Mouse (Mus musculus) E14TG2a.4 (cell line): Measurements from ENCODE around the gene Tmem63b.

ENCODE experiments used
- H3K27me3 ChIP-seq: 2 replicates; pipeline ENCODE4 v1.6.1; 2014; ENCODE audit warnings: low read length, control low read depth; ENCODE audit not compliant: insufficient read depth
- H3K36me3 ChIP-seq: 2 replicates; pipeline ENCODE4 v1.6.1; 2014; ENCODE audit warnings: low read length, control low read depth; ENCODE audit not compliant: insufficient read depth
- H3K4me1 ChIP-seq: replicated peaks from 2 replicates; pipeline ENCODE4 v1.6.1; 2014; ENCODE audit warnings: low read depth, low read length, control low read depth
- H3K4me3 ChIP-seq: replicated peaks from 2 replicates; pipeline ENCODE4 v1.5.1; 2014; ENCODE audit warnings: mild to moderate bottlenecking, low read length
- H3K9me3 ChIP-seq: 2 replicates; pipeline ENCODE4 v1.6.1; 2014; ENCODE audit warnings: low read length, control low read depth
- CTCF ChIP-seq: conservative IDR thresholded peaks from 2 replicates; pipeline ENCODE4 v1.5.1; 2014; ENCODE audit warnings: low read length
- NANOG ChIP-seq: IDR thresholded peaks from 2 replicates; pipeline ENCODE4 v1.6.1; 2014; ENCODE audit warnings: borderline replicate concordance, low read length, mixed read lengths
- POU5F1 ChIP-seq: IDR thresholded peaks from 2 replicates; pipeline ENCODE4 v1.6.1; 2014; ENCODE audit warnings: low read length, borderline replicate concordance

Tmem63b gene

DNA sequence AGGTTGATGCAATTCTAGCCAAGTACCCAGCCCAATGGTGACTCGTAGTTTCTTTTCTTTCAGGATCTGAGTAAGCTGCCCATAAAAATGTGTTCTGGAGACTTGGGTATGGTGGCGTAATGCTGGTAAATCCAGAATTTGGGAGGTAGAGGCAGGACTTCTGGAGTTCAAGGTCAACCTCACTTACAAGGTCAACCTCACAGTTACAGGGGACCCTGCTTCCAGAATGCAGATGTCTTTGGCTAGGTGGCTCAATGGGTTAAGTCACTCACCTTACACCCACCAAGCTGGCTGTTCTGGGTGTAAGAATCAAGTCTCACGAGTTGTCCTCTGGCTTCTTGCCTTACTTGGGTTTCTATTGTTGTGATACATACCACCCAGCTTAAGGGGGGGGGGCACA lies 70.0 kb downstream of the Tmem63b start:
- H3K4me1 ChIP-seq, result peaks cover 95% of the 10 kb centered on the region
- TF ChIP-seq CTCF (no peak), POU5F1 (no peak), NANOG (no peak)

DNA sequence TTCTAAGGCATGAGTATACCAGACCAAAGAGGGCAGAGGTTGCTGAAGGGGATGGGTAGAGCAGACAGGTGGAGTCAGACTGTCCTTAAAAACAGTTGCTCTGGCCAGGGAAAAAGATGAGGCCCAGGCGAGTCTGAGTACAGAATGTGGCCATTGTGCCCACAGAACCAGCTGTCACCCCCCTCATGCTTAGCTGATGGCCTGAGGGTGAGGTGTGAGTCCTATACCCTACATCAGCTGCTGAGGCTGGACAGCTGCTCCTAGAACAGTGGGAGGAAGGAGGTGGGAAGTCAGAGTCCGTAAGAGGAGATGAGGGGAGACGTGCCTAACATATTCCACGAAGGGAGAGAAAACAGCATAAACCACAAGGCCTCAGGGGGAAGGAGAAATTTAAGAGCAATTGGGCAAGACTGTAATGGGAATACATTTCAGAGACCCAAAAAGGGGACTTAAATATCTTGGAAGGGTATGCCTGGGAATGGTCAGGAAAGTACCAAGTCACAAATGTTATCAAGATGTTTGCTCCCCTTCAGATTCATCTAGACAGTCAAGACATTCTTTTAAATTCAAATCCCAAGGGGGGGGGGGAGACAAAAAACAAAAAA lies 70.6 kb downstream of the Tmem63b start:
- Histone ChIP-seq H3K27me3 (no peaks in the 10 kb centered on the region), H3K4me3 (peak overlapping the region; percentile 30; the same call in 1 of the 2 replicates), H3K36me3 (no peaks in the 10 kb centered on the region), H3K9me3 (no peaks in the 10 kb centered on the region), H3K4me1 (peaks cover 95% of the 10 kb centered on the region)
- TF ChIP-seq NANOG, result no peak
- TF ChIP-seq CTCF, result no peak
- TF ChIP-seq POU5F1, result no peak

More for the DNA sequence above, 70.0 kb downstream of the Tmem63b start:
- Histone ChIP-seq H3K4me3 (peak overlapping the region; percentile 33), H3K9me3 (no peaks in the 10 kb centered on the region), H3K36me3 (no peaks in the 10 kb centered on the region), H3K27me3 (no peaks in the 10 kb centered on the region)

DNA sequence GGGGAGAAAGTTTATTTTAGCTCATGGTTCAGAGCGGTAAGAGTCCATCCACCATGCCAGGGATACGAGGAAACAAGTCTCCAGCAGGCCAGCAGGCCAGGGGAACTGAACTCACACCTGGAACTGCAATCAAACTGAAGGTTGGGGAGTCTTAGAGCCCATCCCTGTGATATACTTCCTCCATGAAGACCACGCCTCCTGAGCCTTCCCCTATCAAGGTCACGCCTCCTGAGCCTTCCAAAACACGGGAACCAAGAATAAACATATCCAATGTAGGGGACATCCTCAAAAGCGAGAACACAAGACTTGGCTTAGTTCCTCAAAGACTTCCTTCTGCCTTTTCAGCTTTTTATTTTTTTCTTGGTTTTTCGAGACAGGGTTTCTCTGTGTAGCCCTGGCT lies 73.8 kb downstream of the Tmem63b start:
- H3K4me3 ChIP-seq, result 0 out of 2 replicates have a peak overlapping the region, but pooled peaks have one; percentile 0
- no peaks in the 10 kb centered on the region for H3K9me3 ChIP-seq
- no peaks in the 10 kb centered on the region for H3K27me3 ChIP-seq
- H3K4me1 ChIP-seq, result peaks cover 95% of the 10 kb centered on the region
- H3K36me3 ChIP-seq, result no peaks in the 10 kb centered on the region
- no peak for TF ChIP-seq NANOG
- no peak for TF ChIP-seq CTCF
- no peak for TF ChIP-seq POU5F1

DNA sequence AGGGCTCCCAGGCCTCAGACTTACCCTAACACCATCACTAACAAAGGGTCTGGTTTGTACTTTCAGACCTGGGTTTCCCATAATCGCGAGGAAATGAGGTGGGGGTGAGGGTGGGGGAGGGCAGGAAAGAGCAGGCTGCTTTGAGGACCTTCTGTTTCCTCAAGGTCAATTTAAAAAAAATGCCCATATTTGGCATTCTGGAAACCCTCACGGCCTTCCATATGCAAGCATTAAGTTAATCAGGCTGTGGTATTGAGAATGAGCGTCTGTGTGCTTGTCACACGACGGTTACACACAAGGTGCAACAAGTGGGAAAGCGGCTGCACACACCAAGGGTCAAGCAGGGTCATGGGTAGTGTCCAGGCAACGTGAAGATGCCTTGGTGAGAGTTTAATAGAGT lies 74.7 kb downstream of the Tmem63b start:
- H3K9me3 ChIP-seq, result no peaks in the 10 kb centered on the region
- no peaks in the 10 kb centered on the region for H3K27me3 ChIP-seq
- no peaks in the 10 kb centered on the region for H3K36me3 ChIP-seq
- H3K4me1 ChIP-seq, result peaks cover 92% of the 10 kb centered on the region
- no peak for TF ChIP-seq CTCF
- no peak for TF ChIP-seq NANOG
- TF ChIP-seq POU5F1, result no peak
- H3K4me3 ChIP-seq, result no peak overlapping the region; the same call in 1 of the 2 replicates
